Mouse (Mus musculus): ENCODE measurements at regions not wholly inside any gene's neighbourhood (a gene's known extent, or its start where the extent isn't known, plus 50 kb on each side); places are given as distances from the start of the nearest gene placed in this dataset.

- Histone ChIP-seq H3K9ac (ENCODE audit: low read depth, low read length) (no peak overlapping the region), H3K4me3 (ENCODE audit: low read depth, low read length) (no peak overlapping the region), H3K4me1 (replicated peaks; ENCODE audit: control insufficient read depth, insufficient read depth, low read length) (no peaks in the 10 kb centered on the region), H3K4me2 (replicated peaks; ENCODE audit: low read depth) (no peak overlapping the region), H3K9me3 (ENCODE audit: control insufficient read depth) (no peaks in the 10 kb centered on the region), H3K36me3 (ENCODE audit: control insufficient read depth, insufficient read depth) (no peaks in the 10 kb centered on the region), H3K27ac (ENCODE audit: low read depth, low read length) (no peak overlapping the region), H3K27me3 (replicated peaks; ENCODE audit: control insufficient read depth, insufficient read depth, low read length) (no peaks in the 10 kb centered on the region)
- no peak for ATAC-seq
- WGBS, result 87% methylated on average over 11 of the region's 11 CpGs
- no peak for TF ChIP-seq CTCF (IDR thresholded peaks at IDR 0.05; ENCODE audit: low read depth)
Observed at GRCm38 (mm10) chr8:116241146-116241986, 263.4 kb upstream of the Dynlrb2 start.

GRCm38 (mm10) chr8:116238670-116239069 is 266.1 kb upstream of the Dynlrb2 start:
- WGBS, result 98% methylated on average over 1 of the region's 1 CpGs
- Histone ChIP-seq H3K36me3 (ENCODE audit: control insufficient read depth, insufficient read depth) (no peaks in the 10 kb centered on the region), H3K4me2 (replicated peaks; ENCODE audit: low read depth) (no peak overlapping the region), H3K27me3 (replicated peaks; ENCODE audit: control insufficient read depth, insufficient read depth, low read length) (no peaks in the 10 kb centered on the region), H3K27ac (ENCODE audit: low read depth, low read length) (no peak overlapping the region), H3K4me1 (replicated peaks; ENCODE audit: control insufficient read depth, insufficient read depth, low read length) (no peaks in the 10 kb centered on the region), H3K9me3 (ENCODE audit: control insufficient read depth) (no peaks in the 10 kb centered on the region), H3K9ac (ENCODE audit: low read depth, low read length) (no peak overlapping the region), H3K4me3 (ENCODE audit: low read depth, low read length) (no peak overlapping the region)
- TF ChIP-seq CTCF (IDR thresholded peaks at IDR 0.05; ENCODE audit: low read depth), result no peak
- ATAC-seq, result no peak

- Histone ChIP-seq H3K27me3 (replicated peaks; ENCODE audit: control insufficient read depth, insufficient read depth, low read length) (no peaks in the 10 kb centered on the region), H3K4me2 (replicated peaks; ENCODE audit: low read depth) (no peak overlapping the region), H3K36me3 (ENCODE audit: control insufficient read depth, insufficient read depth) (no peaks in the 10 kb centered on the region), H3K4me1 (replicated peaks; ENCODE audit: control insufficient read depth, insufficient read depth, low read length) (no peaks in the 10 kb centered on the region), H3K9me3 (ENCODE audit: control insufficient read depth) (no peaks in the 10 kb centered on the region), H3K9ac (ENCODE audit: low read depth, low read length) (no peak overlapping the region), H3K4me3 (ENCODE audit: low read depth, low read length) (no peak overlapping the region), H3K27ac (ENCODE audit: low read depth, low read length) (no peak overlapping the region)
- no peak for ATAC-seq
- WGBS, result 50% methylated on average over 3 of the region's 3 CpGs
- TF ChIP-seq CTCF (IDR thresholded peaks at IDR 0.05; ENCODE audit: low read depth), result no peak
Observed at GRCm38 (mm10) chr8:116237561-116238100, 267.1 kb upstream of the Dynlrb2 start.

- Histone ChIP-seq H3K27me3 (replicated peaks; ENCODE audit: control insufficient read depth, insufficient read depth, low read length) (no peaks in the 10 kb centered on the region), H3K4me2 (replicated peaks; ENCODE audit: low read depth) (no peak overlapping the region), H3K9me3 (ENCODE audit: control insufficient read depth) (no peaks in the 10 kb centered on the region), H3K9ac (ENCODE audit: low read depth, low read length) (no peak overlapping the region), H3K27ac (ENCODE audit: low read depth, low read length) (no peak overlapping the region), H3K36me3 (ENCODE audit: control insufficient read depth, insufficient read depth) (no peaks in the 10 kb centered on the region), H3K4me1 (replicated peaks; ENCODE audit: control insufficient read depth, insufficient read depth, low read length) (no peaks in the 10 kb centered on the region), H3K4me3 (ENCODE audit: low read depth, low read length) (no peak overlapping the region)
- TF ChIP-seq CTCF (IDR thresholded peaks at IDR 0.05; ENCODE audit: low read depth), result no peak
- ATAC-seq, result peak; percentile 60; the same call in 1 of the 2 replicates
- 29% methylated on average over 5 of the region's 5 CpGs for WGBS
Observed at GRCm38 (mm10) chr8:116229654-116230136, 275.1 kb upstream of the Dynlrb2 start.

- H3K27me3 ChIP-seq (replicated peaks; ENCODE audit: control insufficient read depth, insufficient read depth, low read length), result no peaks in the 10 kb centered on the region
- no peak overlapping the region for H3K4me2 ChIP-seq (replicated peaks; ENCODE audit: low read depth)
- H3K27ac ChIP-seq (ENCODE audit: low read depth, low read length), result no peak overlapping the region
- no peak for TF ChIP-seq CTCF (IDR thresholded peaks at IDR 0.05; ENCODE audit: low read depth)
- no peaks in the 10 kb centered on the region for H3K4me1 ChIP-seq (replicated peaks; ENCODE audit: control insufficient read depth, insufficient read depth, low read length)
- ATAC-seq, result no peak
- no peak overlapping the region for H3K4me3 ChIP-seq (ENCODE audit: low read depth, low read length)
- no peaks in the 10 kb centered on the region for H3K36me3 ChIP-seq (ENCODE audit: control insufficient read depth, insufficient read depth)
- no peaks in the 10 kb centered on the region for H3K9me3 ChIP-seq (ENCODE audit: control insufficient read depth)
- H3K9ac ChIP-seq (ENCODE audit: low read depth, low read length), result no peak overlapping the region
- WGBS, result 91% methylated on average over 11 of the region's 11 CpGs
Observed at GRCm38 (mm10) chr8:116227003-116227402, 277.8 kb upstream of the Dynlrb2 start.

GRCm38 (mm10) chr8:116223235-116223634 is 281.5 kb upstream of the Dynlrb2 start:
- Histone ChIP-seq H3K27ac (ENCODE audit: low read depth, low read length) (no peak overlapping the region), H3K9ac (ENCODE audit: low read depth, low read length) (no peak overlapping the region), H3K4me2 (replicated peaks; ENCODE audit: low read depth) (no peak overlapping the region), H3K4me3 (ENCODE audit: low read depth, low read length) (no peak overlapping the region), H3K27me3 (replicated peaks; ENCODE audit: control insufficient read depth, insufficient read depth, low read length) (no peaks in the 10 kb centered on the region), H3K36me3 (ENCODE audit: control insufficient read depth, insufficient read depth) (no peaks in the 10 kb centered on the region), H3K9me3 (ENCODE audit: control insufficient read depth) (no peaks in the 10 kb centered on the region), H3K4me1 (replicated peaks; ENCODE audit: control insufficient read depth, insufficient read depth, low read length) (no peaks in the 10 kb centered on the region)
- ATAC-seq, result no peak
- TF ChIP-seq CTCF (IDR thresholded peaks at IDR 0.05; ENCODE audit: low read depth), result no peak
- WGBS, result 91% methylated on average over 2 of the region's 2 CpGs

Data from intestine, postnatal 0 days (tissue).